Mouse (Mus musculus): ENCODE measurements around the gene Erc2.

DNA sequence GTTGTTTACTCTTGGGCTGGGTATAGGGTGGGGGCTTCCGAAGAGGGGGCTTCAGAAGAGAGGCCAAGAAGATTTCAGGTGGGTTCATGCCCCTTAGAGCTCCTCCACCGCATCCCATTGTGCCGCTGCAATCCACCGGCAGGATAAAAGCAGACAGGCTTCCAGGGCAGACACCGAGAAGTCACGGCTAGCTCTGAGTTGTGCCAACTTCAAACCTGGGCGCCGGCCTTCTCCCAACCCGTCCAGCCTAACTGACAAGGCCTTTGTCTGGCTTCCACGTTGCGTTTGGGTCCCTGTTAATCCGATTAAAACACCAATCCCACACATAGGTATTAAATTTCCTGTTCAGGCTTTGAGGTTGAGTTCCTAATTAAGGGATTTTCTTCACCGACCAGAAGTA is 182.8 kb downstream of the Erc2 start:
- TF ChIP-seq GATA1 (IDR thresholded peaks at IDR 0.05; ENCODE audit: borderline replicate concordance, low read length) (no peak), FLI1 (IDR thresholded peaks at IDR 0.05; ENCODE audit: low read length) (no peak)
